Mouse (Mus musculus) kidney, embryonic 14.5 days (tissue): ENCODE results near the gene Lpcat3. TPM values are rescaled to one million over a fixed set of nuclear protein-coding genes. Genes with fewer than 3 reads are reported as not detected.

Experiments used
- ATAC-seq: fragments of 200-750 bp; cut with Nextera tagmentation; 2 replicates; pipeline ENCODE4 v1.8.0; 2017; ENCODE audit warnings: moderate number of reproducible peaks, mild to moderate bottlenecking, moderate TSS enrichment, moderate library complexity; ENCODE audit not compliant: low FRiP score, low TSS enrichment
- H3K27ac ChIP-seq: fragments of 300-500 bp; sonication (generic); 2 replicates; pipeline ENCODE4 v1.5.1; 2014; ENCODE audit warnings: low read depth, mild to moderate bottlenecking, low read length, moderate library complexity, mixed read lengths
- H3K27me3 ChIP-seq: fragments of 300-500 bp; sonication (generic); 2 replicates; pipeline ENCODE4 v1.6.1; 2014; ENCODE audit warnings: mild to moderate bottlenecking, low read length; ENCODE audit not compliant: control insufficient read depth, insufficient read depth
- H3K36me3 ChIP-seq: fragments of 300-500 bp; sonication (generic); 2 replicates; pipeline ENCODE4 v1.6.1; 2014; ENCODE audit warnings: low read length, mixed read lengths; ENCODE audit not compliant: control insufficient read depth, insufficient read depth
- H3K4me1 ChIP-seq: fragments of 300-500 bp; sonication (generic); 2 replicates; pipeline ENCODE4 v1.6.1; 2014; ENCODE audit warnings: low read length, mixed read lengths; ENCODE audit not compliant: control insufficient read depth, insufficient read depth
- H3K4me2 ChIP-seq: fragments of 300-500 bp; sonication (generic); replicated peaks from 2 replicates; pipeline ENCODE4 v1.6.1; 2014; ENCODE audit warnings: low read depth, mild to moderate bottlenecking, low read length
- H3K4me3 ChIP-seq: fragments of 300-500 bp; sonication (generic); 2 replicates; pipeline ENCODE4 v1.5.1; 2014; ENCODE audit warnings: mild to moderate bottlenecking, low read length
- H3K9ac ChIP-seq: fragments of 300-500 bp; sonication (generic); 2 replicates; pipeline ENCODE4 v1.6.1; 2014; ENCODE audit warnings: low read depth, mild to moderate bottlenecking, low read length, moderate library complexity
- H3K9me3 ChIP-seq: fragments of 300-500 bp; sonication (generic); 2 replicates; pipeline ENCODE4 v1.6.1; 2016; ENCODE audit warnings: low read length; ENCODE audit not compliant: control insufficient read depth
- WGBS: fragments of 180-500 bp; shearing (Covaris S2); extraction: QIAGEN DNeasy Blood & Tissue Kit; methylation state at CpG from one replicate; pipeline ENCODE4 v1.1.7; 2014; 5-methylcytosine and 5-hydroxymethylcytosine counted together
- polyA plus RNA-seq: library from polyadenylated mRNA; unstranded; fragments of >200 nt; fragmentation: Nextera tagmentation; extraction: Ambion mirVana; gene quantifications from 2 replicates; pipeline ENCODE4 v1.2.1, GENCODE M21; 2014

Gene Lpcat3
- polyA plus RNA-seq, 1 experiment from 2014 or later = 67.3 TPM

- H3K27me3 ChIP-seq = no peaks in the 10 kb centered on the region
- no peak overlapping the region for H3K27ac ChIP-seq
- H3K4me3 ChIP-seq = no peak overlapping the region
- peaks cover 3% of the 10 kb centered on the region; the same call in 1 of the 2 replicates for H3K36me3 ChIP-seq
- no peak overlapping the region for H3K4me2 ChIP-seq
- H3K9me3 ChIP-seq = no peaks in the 10 kb centered on the region
- no peak overlapping the region for H3K9ac ChIP-seq
- ATAC-seq = no peak
- H3K4me1 ChIP-seq = peaks cover 34% of the 10 kb centered on the region
- WGBS = 91% methylated on average over 11 of the region's 11 CpGs
Measured at GRCm38 (mm10) chr6:124737040-124737439, 74.2 kb downstream of the Lpcat3 start.

DNA sequence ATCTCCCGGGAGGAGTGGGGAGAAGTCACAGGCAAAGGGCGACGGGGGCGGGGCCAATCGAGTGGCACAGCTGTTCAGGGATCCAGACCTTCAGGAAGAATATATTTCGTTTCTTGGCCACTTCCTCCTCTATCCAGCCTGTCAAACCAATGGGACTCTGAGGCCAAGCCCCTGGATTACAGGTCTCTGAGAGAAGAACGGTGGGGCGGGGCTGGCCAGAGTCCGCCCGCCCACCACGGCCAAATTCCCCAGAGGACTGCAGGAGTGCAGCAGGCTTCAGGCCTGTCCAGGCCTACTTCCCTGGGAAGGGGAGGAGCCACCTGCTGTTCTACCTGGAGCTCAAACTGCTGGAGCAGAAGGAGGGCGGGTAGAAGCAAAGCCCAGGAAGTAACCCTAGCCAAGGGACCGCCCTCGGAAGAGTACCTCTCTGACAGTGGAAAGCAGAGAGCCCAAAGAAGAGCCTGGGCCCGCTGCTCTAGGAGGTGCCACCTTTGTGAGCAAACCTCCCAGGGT is 75.7 kb downstream of the Lpcat3 start, which contains the start of gene Ptpn6:
Gene Ptpn6 (minus strand): TSS at position 204 of the 513 bp plus-strand sequence.
- 22% methylated on average over 15 of the region's 15 CpGs for WGBS
- H3K27me3 ChIP-seq = no peaks in the 10 kb centered on the region
- no peaks in the 10 kb centered on the region for H3K9me3 ChIP-seq
- H3K36me3 ChIP-seq = peaks cover 13% of the 10 kb centered on the region
- ATAC-seq = peak; percentile 26; the same call in 1 of the 2 replicates
- peaks cover 28% of the 10 kb centered on the region for H3K4me1 ChIP-seq
- peak within 1 kb of the TSS; percentile 22; the same call in 1 of the 2 replicates for H3K4me2 ChIP-seq
- peak within 1 kb of the TSS; percentile 56; the same call in 1 of the 2 replicates for H3K27ac ChIP-seq
- H3K4me3 ChIP-seq = no peak within 1 kb of the TSS
- peak within 1 kb of the TSS; percentile 9 for H3K9ac ChIP-seq

- Histone ChIP-seq H3K4me2 (no peak overlapping the region), H3K4me3 (no peak overlapping the region), H3K9ac (peak overlapping the region; percentile 9; the same call in 1 of the 2 replicates), H3K27me3 (no peaks in the 10 kb centered on the region), H3K27ac (no peak overlapping the region; the same call in 1 of the 2 replicates), H3K36me3 (peaks cover 21% of the 10 kb centered on the region), H3K9me3 (no peaks in the 10 kb centered on the region), H3K4me1 (peaks cover 28% of the 10 kb centered on the region)
- 81% methylated on average over 10 of the region's 10 CpGs for WGBS
- ATAC-seq = no peak
Measured at GRCm38 (mm10) chr6:124739231-124739796, 76.5 kb downstream of the Lpcat3 start.

GRCm38 (mm10) chr6:124740211-124740887 is 77.5 kb downstream of the Lpcat3 start:
- Histone ChIP-seq H3K4me1 (peaks cover 31% of the 10 kb centered on the region), H3K4me3 (peak overlapping the region; percentile 66), H3K36me3 (peaks cover 29% of the 10 kb centered on the region), H3K4me2 (peak overlapping the region; percentile 75), H3K27me3 (no peaks in the 10 kb centered on the region), H3K9me3 (no peaks in the 10 kb centered on the region), H3K27ac (peak overlapping the region; percentile 100), H3K9ac (peak overlapping the region; percentile 82)
- peak; percentile 30 for ATAC-seq
- WGBS = under 1% methylated on average over 29 of the region's 29 CpGs

GRCm38 (mm10) chr6:124740888-124741761 is 78.3 kb downstream of the Lpcat3 start, which contains the start of gene Grcc10:
Gene Grcc10, minus strand, starts transcription at chr6:124741374.
- H3K4me3 ChIP-seq = peak within 1 kb of the TSS; percentile 66
- no peaks in the 10 kb centered on the region for H3K9me3 ChIP-seq
- WGBS = under 1% methylated on average over 41 of the region's 41 CpGs
- H3K4me2 ChIP-seq = peak within 1 kb of the TSS; percentile 75
- peak; percentile 85 for ATAC-seq
- H3K9ac ChIP-seq = peak within 1 kb of the TSS; percentile 82
- no peaks in the 10 kb centered on the region for H3K27me3 ChIP-seq
- H3K27ac ChIP-seq = peak within 1 kb of the TSS; percentile 100
- H3K4me1 ChIP-seq = peaks cover 35% of the 10 kb centered on the region
- peaks cover 29% of the 10 kb centered on the region for H3K36me3 ChIP-seq

GRCm38 (mm10) chr6:124741842-124742241 is 79.0 kb downstream of the Lpcat3 start:
- H3K9ac ChIP-seq = peak overlapping the region; percentile 82

GRCm38 (mm10) chr6:124742839-124743514 is 80.2 kb downstream of the Lpcat3 start:
- ATAC-seq = no peak

More at GRCm38 (mm10) chr6:124741842-124742241, 79.0 kb downstream of the Lpcat3 start:
- peaks cover 34% of the 10 kb centered on the region for H3K36me3 ChIP-seq
- no peaks in the 10 kb centered on the region for H3K9me3 ChIP-seq
- H3K4me3 ChIP-seq = peak overlapping the region; percentile 66
- H3K4me2 ChIP-seq = peak overlapping the region; percentile 75
- peaks cover 42% of the 10 kb centered on the region for H3K4me1 ChIP-seq
- H3K27ac ChIP-seq = peak overlapping the region; percentile 100
- ATAC-seq = no peak
- no peaks in the 10 kb centered on the region for H3K27me3 ChIP-seq
- 73% methylated on average over 3 of the region's 3 CpGs for WGBS

GRCm38 (mm10) chr6:124743647-124744046 is 80.8 kb downstream of the Lpcat3 start:
- Histone ChIP-seq H3K36me3 (peaks cover 52% of the 10 kb centered on the region), H3K4me2 (no peak overlapping the region), H3K9me3 (no peaks in the 10 kb centered on the region), H3K27me3 (no peaks in the 10 kb centered on the region), H3K4me1 (peaks cover 33% of the 10 kb centered on the region), H3K9ac (no peak overlapping the region), H3K27ac (no peak overlapping the region), H3K4me3 (no peak overlapping the region)
- ATAC-seq = no peak
- WGBS = 80% methylated on average over 8 of the region's 8 CpGs

More at GRCm38 (mm10) chr6:124742839-124743514, 80.2 kb downstream of the Lpcat3 start:
- H3K9me3 ChIP-seq = no peaks in the 10 kb centered on the region
- H3K9ac ChIP-seq = no peak overlapping the region
- H3K4me2 ChIP-seq = no peak overlapping the region
- peaks cover 45% of the 10 kb centered on the region for H3K36me3 ChIP-seq
- H3K4me1 ChIP-seq = peaks cover 40% of the 10 kb centered on the region
- H3K27me3 ChIP-seq = no peaks in the 10 kb centered on the region
- H3K4me3 ChIP-seq = no peak overlapping the region
- H3K27ac ChIP-seq = no peak overlapping the region
- 82% methylated on average over 15 of the region's 15 CpGs for WGBS
